ENCODE assay signal across 10 mouse cellular contexts in genomic region chr1:193382435-193382834, GRCm38 (mm10). TPM values are rescaled to one million over a fixed set of nuclear protein-coding genes. Genes with fewer than 3 reads are reported as not detected.
DNase-seq lines count a peak whose midpoint lies in the region; ATAC-seq and TF ChIP-seq lines count a peak whose summit lies in the region.
"Had no signal": no experiment of that assay in that cellular context is flagged by ENCODE, and none has a peak within 500 bp of the region (broad histone marks: within the 10 kb centered on the region; RNA-seq: fewer than 3 reads in every experiment).

No protein-coding gene starts in this region.

- peak; percentile 78 for ATAC-seq in heart, embryonic 15.5 days (replicated peaks; ENCODE audit: insufficient number of reproducible peaks, insufficient read depth, low FRiP score, low read depth)
- ATAC-seq in forebrain, embryonic 13.5 days, result peak; percentile 58
- ATAC-seq in midbrain, embryonic 11.5 days (ENCODE audit: low FRiP score), result peak; percentile 88

- H3K36me3 ChIP-seq in heart, embryonic 15.5 days, result no peaks in the 10 kb centered on the region
- H3K36me3 ChIP-seq in heart, adult 2 months (ENCODE audit: control insufficient read depth, insufficient read depth, low read length), result no peaks in the 10 kb centered on the region
- H3K36me3 ChIP-seq in forebrain, embryonic 13.5 days (ENCODE audit: poor library complexity, severe bottlenecking), result no peaks in the 10 kb centered on the region
- no peaks in the 10 kb centered on the region for H3K36me3 ChIP-seq in midbrain, embryonic 11.5 days (ENCODE audit: control insufficient read depth, insufficient read depth, low read length)

- WGBS in heart, embryonic 15.5 days, result 1% methylated on average over 8 of the region's 8 CpGs
- 10% methylated on average over 8 of the region's 8 CpGs for WGBS in heart, adult 2 months
- WGBS in forebrain, embryonic 13.5 days, result 2% methylated on average over 8 of the region's 8 CpGs
- under 1% methylated on average over 8 of the region's 8 CpGs for WGBS in midbrain, embryonic 11.5 days

- H3K27me3 ChIP-seq in heart, embryonic 15.5 days, result no peaks in the 10 kb centered on the region
- H3K27me3 ChIP-seq in heart, adult 2 months (ENCODE audit: control insufficient read depth, insufficient read depth, low read length), result no peaks in the 10 kb centered on the region
- peaks cover 18% of the 10 kb centered on the region; the same call in 1 of the 2 replicates for H3K27me3 ChIP-seq in forebrain, embryonic 13.5 days
- H3K27me3 ChIP-seq in midbrain, embryonic 11.5 days (ENCODE audit: control insufficient read depth, insufficient read depth, low read length), result no peaks in the 10 kb centered on the region

- peaks cover 27% of the 10 kb centered on the region for H3K4me1 ChIP-seq in heart, embryonic 15.5 days (replicated peaks)
- peaks cover 3% of the 10 kb centered on the region; the same call in 1 of the 2 replicates for H3K4me1 ChIP-seq in heart, adult 2 months (ENCODE audit: control insufficient read depth, insufficient read depth, low read length)
- peaks cover 38% of the 10 kb centered on the region for H3K4me1 ChIP-seq in forebrain, embryonic 13.5 days
- peaks cover 6% of the 10 kb centered on the region for H3K4me1 ChIP-seq in midbrain, embryonic 11.5 days (ENCODE audit: control insufficient read depth, insufficient read depth, low read length)

- no peak for TF ChIP-seq POLR2A in heart, adult 2 months (IDR thresholded peaks at IDR 0.05; ENCODE audit: insufficient read depth, low read depth, low read length)

- H3K9me3 ChIP-seq in heart, embryonic 15.5 days (replicated peaks), result no peaks in the 10 kb centered on the region
- H3K9me3 ChIP-seq in forebrain, embryonic 13.5 days (replicated peaks), result no peaks in the 10 kb centered on the region
- no peaks in the 10 kb centered on the region for H3K9me3 ChIP-seq in midbrain, embryonic 11.5 days (ENCODE audit: control insufficient read depth, low read length)

- no peak for DNase-seq in heart, adult 2 months
- peak; percentile 61 for DNase-seq in kidney, postnatal 10 days
- DNase-seq in midbrain, embryonic 11.5 days (ENCODE audit: low spot score, missing footprints), result peak; percentile 97
- DNase-seq in yolk sac, embryonic 10.5 days (ENCODE audit: low spot score), result peak; percentile 70
- DNase-seq in gastrocnemius, adult 18-20 months (ENCODE audit: low spot score), result no peak
- DNase-seq in left cerebral cortex, postnatal 36 days (ENCODE audit: low spot score in 2 of 2), result no peak

- TF ChIP-seq CTCF in heart, adult 2 months (IDR thresholded peaks at IDR 0.05), result no peak

- intact Hi-C loops in heart, adult 2 months (cut with DNase I), result loop anchor here (5.0 kb wide), 1 partner anchor 110 kb away; the partner anchor contains the start of gene G0s2
- intact Hi-C loops in left cerebral cortex, postnatal 36 days (cut with DNase I), result loop anchor here (2.0 to 10.0 kb wide), 5 partner anchors 52 to 1242 kb away; partner anchors contain the start of gene Lamb3

- no peak for TF ChIP-seq EP300 in heart, adult 2 months (IDR thresholded peaks at IDR 0.05; ENCODE audit: insufficient read depth, low read depth, low read length)

- peak overlapping the region; percentile 43 for H3K4me3 ChIP-seq in heart, embryonic 15.5 days
- no peak overlapping the region for H3K4me3 ChIP-seq in heart, adult 2 months
- peak overlapping the region; percentile 13 for H3K4me3 ChIP-seq in forebrain, embryonic 13.5 days
- peak overlapping the region; percentile 28 for H3K4me3 ChIP-seq in midbrain, embryonic 11.5 days (ENCODE audit: low read depth, low read length)

- no peaks in the 10 kb centered on the region for H3K79me2 ChIP-seq in heart, adult 2 months (replicated peaks; ENCODE audit: control insufficient read depth, insufficient read depth, low read length)

- H3K27ac ChIP-seq in heart, embryonic 15.5 days, result peak overlapping the region; percentile 64
- H3K27ac ChIP-seq in heart, adult 2 months, result no peak overlapping the region
- peak overlapping the region; percentile 57; the same call in 1 of the 2 replicates for H3K27ac ChIP-seq in forebrain, embryonic 13.5 days
- no peak overlapping the region for H3K27ac ChIP-seq in midbrain, embryonic 11.5 days (ENCODE audit: low read depth, low read length)
- H3K27ac ChIP-seq: macrophage had no signal

- H3K9ac ChIP-seq in heart, embryonic 15.5 days, result peak overlapping the region; percentile 20; the same call in 1 of the 2 replicates
- H3K9ac ChIP-seq in heart, adult 2 months (ENCODE audit: low read depth, low read length), result no peak overlapping the region
- peak overlapping the region; percentile 37; the same call in 1 of the 2 replicates for H3K9ac ChIP-seq in forebrain, embryonic 13.5 days
- peak overlapping the region; percentile 51 for H3K9ac ChIP-seq in midbrain, embryonic 11.5 days (ENCODE audit: low read length)

- H3K4me2 ChIP-seq in heart, embryonic 15.5 days, result peak overlapping the region; percentile 70
- peak overlapping the region; percentile 39 for H3K4me2 ChIP-seq in forebrain, embryonic 13.5 days
- peak overlapping the region; percentile 53 for H3K4me2 ChIP-seq in midbrain, embryonic 11.5 days

RNA-seq across cellular contexts. Expression of gene Camk1g, which starts 12.3 kb away (rescaled TPM):
- polyA plus RNA-seq in heart, embryonic 15.5 days (2015; fragmentation: Nextera tagmentation; extraction: Ambion mirVana), result 11.5 and 13.3 TPM in 2 replicates
- under 1 TPM in 1 of 2 experiments, not detected in 1; 0.16 TPM for total RNA-seq in heart, adult 2 months (2021)
- 2.8 and 2.9 TPM in 2 replicates for polyA plus RNA-seq in heart, adult 2 months (2012; rRNA removed)
- 26.7 and 30.0 TPM in 2 replicates for polyA plus RNA-seq in forebrain, embryonic 13.5 days (2015; fragmentation: Nextera tagmentation; extraction: Ambion mirVana)
- 17.1 and 20.1 TPM in 2 replicates for polyA plus RNA-seq in midbrain, embryonic 11.5 days (2014; fragmentation: Nextera tagmentation; extraction: Ambion mirVana)
- under 1 TPM in 1 of 2 experiments, not detected in 1; 0.40 TPM for total RNA-seq in gastrocnemius, adult 18-20 months (2021)
- total RNA-seq in left cerebral cortex, postnatal 36 days (2021), result 10 to 100 TPM; 32.4 to 47.1 TPM
- total RNA-seq: MEL had no signal
- polyA plus RNA-seq: macrophage had no signal

Comparison
In these comparisons a context has a peak if more than half of its experiments do, and no peak if none do; other contexts are left out.
1. H3K27ac ChIP-seq: peak in heart, embryonic 15.5 days (single experiment) and forebrain, embryonic 13.5 days (single experiment); none in heart, adult 2 months (single experiment) and midbrain, embryonic 11.5 days (single experiment).
2. DNase-seq: peak in kidney, postnatal 10 days (single experiment), midbrain, embryonic 11.5 days (single experiment) and yolk sac, embryonic 10.5 days (single experiment); none in heart, adult 2 months (0 of 2), gastrocnemius, adult 18-20 months (single experiment) and left cerebral cortex, postnatal 36 days (0 of 2).
3. Peak in every context shown above with its lines, with median percentiles within 50 percentile points of each other: ATAC-seq and H3K4me2 ChIP-seq.